ENCODE assay signal across 23 mouse cellular contexts in genomic region chr9:114040945-114041344, GRCm38 (mm10). TPM values are rescaled to one million over a fixed set of nuclear protein-coding genes. Genes with fewer than 3 reads are reported as not detected.
DNase-seq lines count a peak whose midpoint lies in the region; ATAC-seq and TF ChIP-seq lines count a peak whose summit lies in the region.
"Had no signal": no experiment of that assay in that cellular context is flagged by ENCODE, and none has a peak within 500 bp of the region (broad histone marks: within the 10 kb centered on the region; RNA-seq: fewer than 3 reads in every experiment).

No protein-coding gene starts in this region.

- peak; percentile 45 for TF ChIP-seq RAD21 in CH12.LX (IDR thresholded peaks at IDR 0.05; ENCODE audit: low read depth, low read length)

- 83% methylated on average over 4 of the region's 4 CpGs for WGBS in kidney, postnatal 0 days
- 80% methylated on average over 4 of the region's 4 CpGs for WGBS in liver, embryonic 11.5 days

- no peak for DNase-seq in kidney, postnatal 0 days (ENCODE audit: low spot score)
- no peak for DNase-seq in kidney, adult 9 months
- DNase-seq in 416B (ENCODE audit: low read depth), result peak; percentile 18
- DNase-seq in CH12.LX (ENCODE audit: extremely low read depth), result peak; percentile 5
- DNase-seq in brain, adult 2 months (ENCODE audit: low read depth, low spot score), result peak; percentile 27
- DNase-seq in right cerebral cortex, postnatal 25 days, result no peak
- no peak for DNase-seq in liver, embryonic 11.5 days (ENCODE audit: low spot score)
- DNase-seq: adrenal gland, postnatal 14 days; cerebellum, adult 9-10 months; forebrain, postnatal 0 days; gastrocnemius, postnatal 36 days; heart, postnatal 36 days; liver, postnatal 0 days; retina, postnatal 1 day; thymus, postnatal 14 days had no signal

- TF ChIP-seq EP300 in CH12.LX (IDR thresholded peaks at IDR 0.05; ENCODE audit: low read length), result no peak

- TF ChIP-seq POLR2A in CH12.LX (IDR thresholded peaks at IDR 0.05; ENCODE audit: low read depth, low read length), result no peak

- H3K4me1 ChIP-seq in kidney, postnatal 0 days (replicated peaks; ENCODE audit: insufficient read depth, low read length), result no peaks in the 10 kb centered on the region
- H3K4me1 ChIP-seq in CH12.LX (ENCODE audit: control insufficient read depth in 1 of 2, insufficient read depth in 2 of 2), result no peaks in the 10 kb centered on the region
- no peaks in the 10 kb centered on the region for H3K4me1 ChIP-seq in liver, embryonic 11.5 days (replicated peaks; ENCODE audit: control insufficient read depth, insufficient read depth, low read length)
- H3K4me1 ChIP-seq: heart, embryonic 15.5 days; hindbrain, embryonic 15.5 days; megakaryocyte, embryonic 14.5 days; neural tube, embryonic 12.5 days had no signal

- no peaks in the 10 kb centered on the region for H3K36me3 ChIP-seq in kidney, postnatal 0 days (ENCODE audit: insufficient read depth, low read length)
- no peaks in the 10 kb centered on the region for H3K36me3 ChIP-seq in CH12.LX (replicated peaks in 1 of 2; ENCODE audit: control insufficient read depth in 1 of 2, insufficient read depth in 1 of 2, low read length in 1 of 2)
- no peaks in the 10 kb centered on the region for H3K36me3 ChIP-seq in liver, embryonic 11.5 days (ENCODE audit: control insufficient read depth, insufficient read depth, low read length)
- H3K36me3 ChIP-seq: forebrain, embryonic 10.5 days; G1E; heart, embryonic 15.5 days; hindbrain, embryonic 15.5 days; midbrain, embryonic 13.5 days; neural tube, embryonic 12.5 days had no signal

- no peak overlapping the region for H3K4me2 ChIP-seq in kidney, postnatal 0 days (ENCODE audit: low read length)
- no peak overlapping the region for H3K4me2 ChIP-seq in CH12.LX (ENCODE audit: insufficient read depth, low read depth, poor library complexity, severe bottlenecking)
- no peak overlapping the region for H3K4me2 ChIP-seq in liver, embryonic 11.5 days
- H3K4me2 ChIP-seq: heart, embryonic 15.5 days; hindbrain, embryonic 15.5 days; midbrain, embryonic 13.5 days; neural tube, embryonic 12.5 days had no signal

- dilution Hi-C loops in CH12.LX (cut with MboI; ENCODE audit: extremely low pct_ligation_motif_present, extremely low pct_unique_long_range_greater_than_20kb, low sequenced_read_pairs), result no loop called here

- in situ Hi-C loops in CH12.LX (cut with MboI; ENCODE audit: low pct_ligation_motif_present, low pct_unique_long_range_greater_than_20kb, low sequenced_read_pairs), result no loop called here

- H3K27me3 ChIP-seq in kidney, postnatal 0 days (ENCODE audit: insufficient read depth, low read length), result no peaks in the 10 kb centered on the region
- H3K27me3 ChIP-seq in CH12.LX (replicated peaks), result no peaks in the 10 kb centered on the region
- no peaks in the 10 kb centered on the region for H3K27me3 ChIP-seq in liver, embryonic 11.5 days (replicated peaks; ENCODE audit: control insufficient read depth, insufficient read depth, low read length)
- H3K27me3 ChIP-seq: hindbrain, embryonic 15.5 days; midbrain, embryonic 13.5 days; neural tube, embryonic 12.5 days had no signal

- ATAC-seq in kidney, postnatal 0 days (replicated peaks; ENCODE audit: low FRiP score, low read depth), result no peak
- ATAC-seq in liver, embryonic 11.5 days (replicated peaks; ENCODE audit: low FRiP score), result no peak
- ATAC-seq: forebrain, postnatal 0 days; liver, postnatal 0 days; midbrain, embryonic 13.5 days had no signal

- H3K9me3 ChIP-seq in kidney, postnatal 0 days (replicated peaks; ENCODE audit: low read length), result no peaks in the 10 kb centered on the region
- no peaks in the 10 kb centered on the region for H3K9me3 ChIP-seq in CH12.LX (replicated peaks; ENCODE audit: low read length)
- H3K9me3 ChIP-seq in liver, embryonic 11.5 days (ENCODE audit: control insufficient read depth, low read length), result no peaks in the 10 kb centered on the region
- H3K9me3 ChIP-seq: forebrain, embryonic 10.5 days; G1E; heart, embryonic 15.5 days; hindbrain, embryonic 15.5 days; midbrain, embryonic 13.5 days; neural tube, embryonic 12.5 days had no signal

- TF ChIP-seq CTCF in kidney, postnatal 0 days (IDR thresholded peaks at IDR 0.05; ENCODE audit: low read depth), result peak; percentile 22; the same call in 1 of the 2 replicates
- TF ChIP-seq CTCF in CH12.LX (conservative IDR thresholded peaks at IDR 0.05 in 1 of 2, IDR thresholded peaks at IDR 0.05 in 1 of 2; ENCODE audit: low read depth in 2 of 2, low read length in 2 of 2), result peak in 1 of 2 experiments; percentile 46; a peak in 2 of 4 replicates

- H3K27ac ChIP-seq in kidney, postnatal 0 days, result no peak overlapping the region
- no peak overlapping the region for H3K27ac ChIP-seq in CH12.LX (ENCODE audit: insufficient read depth, low read depth)
- H3K27ac ChIP-seq in liver, embryonic 11.5 days (ENCODE audit: low read depth, low read length), result no peak overlapping the region
- H3K27ac ChIP-seq: forebrain, embryonic 10.5 days; heart, embryonic 15.5 days; hindbrain, embryonic 15.5 days; midbrain, embryonic 13.5 days; neural tube, embryonic 12.5 days had no signal

- H3K79me2 ChIP-seq in CH12.LX (replicated peaks; ENCODE audit: control insufficient read depth, extremely low read depth, insufficient read depth, poor library complexity, severe bottlenecking), result no peaks in the 10 kb centered on the region

- no peak overlapping the region for H3K9ac ChIP-seq in kidney, postnatal 0 days (ENCODE audit: low read depth, low read length)
- H3K9ac ChIP-seq in CH12.LX (ENCODE audit: insufficient read depth, low read depth), result no peak overlapping the region
- H3K9ac ChIP-seq in liver, embryonic 11.5 days (ENCODE audit: low read depth, low read length), result no peak overlapping the region
- H3K9ac ChIP-seq: forebrain, postnatal 0 days; heart, embryonic 15.5 days; hindbrain, embryonic 15.5 days; liver, postnatal 0 days; midbrain, embryonic 13.5 days; neural tube, embryonic 12.5 days had no signal

- no peak overlapping the region for H3K4me3 ChIP-seq in kidney, postnatal 0 days (replicated peaks; ENCODE audit: low read depth, low read length)
- H3K4me3 ChIP-seq in CH12.LX (replicated peaks in 1 of 3; ENCODE audit: low read depth in 2 of 3, low read length in 2 of 3, poor library complexity in 1 of 3), result no peak overlapping the region
- H3K4me3 ChIP-seq in liver, embryonic 11.5 days (ENCODE audit: low read depth, low read length), result no peak overlapping the region
- H3K4me3 ChIP-seq: forebrain, embryonic 10.5 days; heart, embryonic 15.5 days; hindbrain, embryonic 15.5 days; megakaryocyte, embryonic 14.5 days; midbrain, embryonic 13.5 days; neural tube, embryonic 12.5 days had no signal

TF ChIP-seq in CH12.LX, 34 proteins besides CTCF, POLR2A, EP300 and RAD21:
- no peak for TF ChIP-seq TCF12 (IDR thresholded peaks at IDR 0.05; ENCODE audit: low read depth, low read length)
- no peak for TF ChIP-seq JUND (conservative IDR thresholded peaks at IDR 0.05; ENCODE audit: low read depth, low read length)
- TF ChIP-seq NRF1 (IDR thresholded peaks at IDR 0.05; ENCODE audit: low read depth, low read length), result no peak
- TF ChIP-seq MAFK (IDR thresholded peaks at IDR 0.05; ENCODE audit: insufficient replicate concordance, low read length), result no peak
- no peak for TF ChIP-seq KAT2A (IDR thresholded peaks at IDR 0.05; ENCODE audit: insufficient replicate concordance, low read length)
- no peak for TF ChIP-seq MXI1 (IDR thresholded peaks at IDR 0.05; ENCODE audit: low read depth, low read length)
- TF ChIP-seq RCOR1 (conservative IDR thresholded peaks at IDR 0.05; ENCODE audit: low read depth, low read length), result no peak
- TF ChIP-seq BHLHE40 (IDR thresholded peaks at IDR 0.05; ENCODE audit: low read depth, low read length), result no peak

RNA-seq across cellular contexts. Expression of gene Fbxl2, which starts 5.0 kb away (rescaled TPM):
- 2.8 and 3.4 TPM in 2 replicates for polyA plus RNA-seq in kidney, postnatal 0 days (2015; fragmentation: Nextera tagmentation; extraction: Ambion mirVana)
- total RNA-seq in CH12.LX (2012; rRNA removed) (0.84 and 1.1 TPM in 2 replicates), CH12.LX (2014; rRNA removed) (0.54 and 0.65 TPM in 2 replicates)
- polyA plus RNA-seq in CH12.LX (2012; ENCODE audit: insufficient read length, low read depth), result 0.81 and 1.0 TPM in 2 replicates
- 1.8 and 2.0 TPM in 2 replicates for polyA plus RNA-seq in liver, embryonic 11.5 days (2014; fragmentation: Nextera tagmentation; extraction: Ambion mirVana)
- total RNA-seq: liver, adult 2 months had no signal

RNA-seq across cellular contexts. Expression of gene Susd5, which starts 16.0 kb away (rescaled TPM):
- polyA plus RNA-seq in kidney, postnatal 0 days (2015; fragmentation: Nextera tagmentation; extraction: Ambion mirVana), result 0.82 and 0.91 TPM in 2 replicates
- total RNA-seq in CH12.LX (2012; rRNA removed), result 0.04 TPM in 1 of 2 replicates, not detected in the other
- not detected in 2 replicates for total RNA-seq in CH12.LX (2014; rRNA removed)
- polyA plus RNA-seq in CH12.LX (2012; ENCODE audit: insufficient read length, low read depth), result not detected in 2 replicates
- 0.04 and 0.21 TPM in 2 replicates for polyA plus RNA-seq in liver, embryonic 11.5 days (2014; fragmentation: Nextera tagmentation; extraction: Ambion mirVana)
- total RNA-seq: liver, adult 2 months had no signal
- polyA plus RNA-seq: G1E; liver, adult 2 months; liver, postnatal 0 days had no signal

Comparison
In these comparisons a context has a peak if more than half of its experiments do, and no peak if none do; other contexts are left out.
1. DNase-seq: peak in 416B (single experiment), CH12.LX (single experiment) and brain, adult 2 months (single experiment); none in kidney, postnatal 0 days (single experiment), kidney, adult 9 months (single experiment), right cerebral cortex, postnatal 25 days (single experiment) and liver, embryonic 11.5 days (single experiment).